Mouse (Mus musculus): Measurements from ENCODE around the gene Mgme1.

GRCm38 (mm10) chr2:144247337-144247978, 23.0 kb upstream of the Mgme1 start:
- TF ChIP-seq CTCF (IDR thresholded peaks at IDR 0.05; ENCODE audit: low read depth) (no peak), EP300 (IDR thresholded peaks at IDR 0.05; ENCODE audit: low read depth) (no peak)

Measured in liver, embryonic 14.5 days (tissue).